Mouse (Mus musculus) spleen, postnatal 10 days (tissue): ENCODE data around the gene Fgd5.

Experiments
- DNase-seq, 2 experiments: peaks; one replicate each; pipeline ENCODE4 v3.0.0; 2021 to 2022; ENCODE audit warnings: low spot score in 2 of 2

Fgd5 gene

DNA sequence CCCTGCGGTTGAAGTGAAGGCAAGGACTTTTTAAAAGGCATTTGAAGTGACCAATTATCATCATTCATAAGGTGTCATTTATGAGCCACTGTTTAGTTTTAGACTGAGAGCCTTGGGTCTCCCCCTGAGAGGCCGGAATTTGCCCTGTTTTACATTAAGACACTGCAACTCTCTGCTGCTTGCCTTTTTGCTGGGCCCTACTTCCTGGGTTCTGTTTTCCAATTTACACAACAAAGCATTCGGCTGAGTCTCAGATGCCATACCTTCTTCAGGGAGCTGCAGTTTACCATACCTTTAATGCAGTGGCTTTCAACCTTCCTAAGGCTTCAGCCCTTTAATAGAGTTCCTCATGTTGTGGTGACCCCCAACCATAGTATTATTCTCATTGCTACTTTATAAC, 26.1 kb downstream of the Fgd5 start:
- DNase-seq, result no peak

DNA sequence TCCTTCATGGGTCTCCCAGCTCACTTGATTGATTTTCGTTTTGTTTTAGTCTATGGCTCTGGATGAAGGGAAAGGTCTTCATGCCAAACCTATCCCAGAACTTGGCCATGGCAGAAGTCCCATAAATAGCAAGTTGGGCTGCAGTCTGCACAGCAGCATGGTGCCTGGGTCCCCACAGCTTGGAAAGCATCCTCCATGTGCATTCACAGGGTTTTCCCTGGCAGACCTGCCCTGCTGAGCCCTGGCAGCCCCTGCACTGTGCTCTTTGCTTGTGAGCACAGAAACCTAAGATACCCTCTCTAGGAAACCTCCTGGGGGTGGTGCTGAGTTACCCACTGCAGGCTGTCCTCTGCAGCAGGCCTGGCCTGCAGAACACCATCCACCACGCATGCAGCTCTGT, 32.2 kb downstream of the Fgd5 start:
- no peak for DNase-seq

DNA sequence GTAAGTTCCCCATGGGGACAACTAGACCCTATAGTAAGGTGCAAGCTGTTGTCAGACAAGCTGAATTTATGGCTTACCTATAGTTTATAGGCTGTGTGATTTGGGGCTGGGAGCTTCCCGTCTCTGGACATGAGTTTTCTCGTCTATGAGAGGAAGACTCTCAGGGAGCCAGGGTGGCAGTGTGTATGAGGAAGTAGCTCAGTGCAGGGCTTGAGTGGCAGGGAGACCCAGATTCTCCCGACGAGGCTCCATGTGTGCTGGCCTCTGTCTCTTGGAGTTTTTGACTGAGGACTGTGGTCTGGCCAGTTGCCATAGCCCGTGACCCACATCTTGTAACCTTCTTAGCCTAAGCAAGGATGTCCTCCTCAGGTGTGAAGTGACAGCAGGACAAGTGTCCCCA, 33.7 kb downstream of the Fgd5 start:
- DNase-seq, result no peak

DNA sequence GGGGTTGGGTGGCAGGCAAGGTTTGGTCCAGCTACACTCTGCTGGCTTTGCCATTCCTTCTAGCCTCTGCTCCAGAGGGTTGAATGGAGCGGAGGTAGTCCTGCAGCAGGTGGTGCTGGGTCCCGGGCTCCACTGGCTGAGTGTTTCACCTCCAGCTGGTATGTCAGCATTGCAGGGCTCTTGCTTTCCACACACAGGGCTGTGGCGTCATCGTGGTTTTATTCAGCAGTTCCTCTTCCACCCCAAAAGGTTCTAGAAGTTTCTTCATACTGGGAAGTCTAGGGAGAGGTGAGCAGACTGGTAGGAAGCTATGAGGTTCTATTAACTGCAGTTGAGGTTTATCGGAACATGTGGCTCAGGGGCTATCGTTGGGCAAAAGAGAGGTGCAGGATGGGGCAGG, 34.4 kb downstream of the Fgd5 start:
- DNase-seq, result no peak

DNA sequence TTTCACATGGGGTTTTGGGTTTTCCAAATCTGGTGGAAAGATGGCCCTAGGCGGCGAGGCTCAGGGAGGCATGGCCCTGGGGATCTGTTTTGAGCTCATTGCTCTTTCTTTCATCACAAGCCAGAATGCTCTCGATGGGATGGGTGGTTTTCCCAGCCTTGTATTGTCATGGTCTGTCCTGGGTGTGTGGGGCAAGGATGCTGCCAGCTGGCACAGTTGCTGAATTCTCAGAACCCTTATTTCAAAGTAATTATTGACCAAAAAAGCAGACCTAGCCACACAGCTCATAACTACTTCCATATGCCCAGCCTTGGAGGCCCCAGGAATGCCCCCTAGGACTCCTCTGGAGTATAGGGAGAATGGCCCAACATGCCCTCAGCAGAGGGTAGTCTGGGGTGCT, 34.9 kb downstream of the Fgd5 start:
- DNase-seq, result no peak

DNA sequence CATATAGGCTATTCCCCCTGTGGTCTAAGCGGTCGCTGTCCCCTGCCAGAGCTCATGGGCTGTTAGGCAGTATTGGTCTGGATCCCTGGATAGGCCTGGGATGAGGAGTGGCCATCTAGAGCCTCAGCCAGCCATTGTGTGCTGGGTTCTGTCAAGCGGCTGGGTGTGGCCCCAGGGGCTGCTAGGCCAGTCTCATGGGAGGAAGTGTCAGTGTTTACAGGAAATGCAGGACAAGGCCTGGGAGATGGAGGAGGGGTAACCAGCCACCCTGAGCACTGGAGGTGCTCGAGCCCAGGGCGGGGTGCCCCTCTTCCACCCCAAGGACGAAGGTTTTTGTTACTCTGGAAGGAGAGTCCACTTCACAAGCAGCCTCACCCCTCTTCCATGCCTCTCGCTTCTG, 36.3 kb downstream of the Fgd5 start:
- DNase-seq, result no peak

DNA sequence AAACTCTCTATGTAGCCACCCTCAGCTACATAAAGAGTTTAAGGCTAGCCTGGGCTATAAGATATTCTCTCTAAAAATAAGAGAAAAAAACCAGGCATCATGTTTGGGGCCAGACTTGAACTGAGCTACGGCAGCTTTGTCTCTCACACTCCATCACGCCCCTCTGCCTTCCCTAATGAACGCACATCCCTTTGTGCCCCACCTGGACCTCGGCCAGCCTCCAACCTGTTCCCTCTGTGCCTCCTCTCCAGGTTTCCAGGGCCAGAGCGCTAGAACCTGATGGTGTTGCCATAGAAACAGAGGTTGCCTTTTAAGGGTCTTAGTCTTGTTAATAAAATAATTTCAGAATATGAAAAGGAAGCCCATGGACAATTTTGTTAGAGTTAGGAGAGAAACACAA, 37.2 kb downstream of the Fgd5 start:
- DNase-seq, result no peak

DNA sequence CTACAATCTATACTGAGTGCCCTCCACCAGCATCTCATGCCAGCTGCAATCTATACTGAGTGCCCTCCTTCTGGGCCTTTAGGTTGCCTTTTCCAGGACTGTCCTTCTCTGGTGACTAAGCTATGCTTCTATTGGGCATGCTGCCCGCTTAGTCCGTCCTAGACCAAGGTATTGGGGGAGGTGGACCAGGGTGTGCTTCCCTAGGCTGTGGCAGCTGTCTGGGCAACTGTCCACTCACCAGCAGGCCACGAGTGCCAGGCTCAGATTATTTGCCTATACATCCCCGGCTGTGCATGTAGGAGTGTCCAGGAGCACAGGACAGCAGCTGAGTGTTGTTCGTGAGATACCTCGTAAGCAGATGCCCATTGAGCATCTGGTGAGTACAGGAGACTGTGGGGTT, 38.1 kb downstream of the Fgd5 start:
- DNase-seq, result no peak

DNA sequence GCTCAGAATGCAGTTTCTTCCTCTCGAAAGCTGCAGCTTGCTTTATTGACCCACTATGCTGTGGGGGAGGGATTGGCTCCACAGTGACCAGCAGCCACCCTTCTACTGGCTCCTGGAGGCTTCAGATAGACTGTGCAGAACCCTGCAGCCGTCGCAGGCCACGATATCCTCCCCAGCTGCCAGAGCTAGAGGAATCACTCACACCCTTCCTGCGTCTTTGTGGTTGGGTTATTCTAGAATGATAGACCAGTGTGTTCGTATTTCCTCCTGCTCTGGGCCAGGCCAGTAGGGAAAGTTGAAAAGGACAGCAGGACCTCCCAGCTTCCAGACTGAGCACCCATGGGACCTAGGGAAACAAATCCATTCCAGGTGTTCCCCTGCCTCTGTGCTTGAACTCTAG, 39.7 kb downstream of the Fgd5 start:
- no peak for DNase-seq

DNA sequence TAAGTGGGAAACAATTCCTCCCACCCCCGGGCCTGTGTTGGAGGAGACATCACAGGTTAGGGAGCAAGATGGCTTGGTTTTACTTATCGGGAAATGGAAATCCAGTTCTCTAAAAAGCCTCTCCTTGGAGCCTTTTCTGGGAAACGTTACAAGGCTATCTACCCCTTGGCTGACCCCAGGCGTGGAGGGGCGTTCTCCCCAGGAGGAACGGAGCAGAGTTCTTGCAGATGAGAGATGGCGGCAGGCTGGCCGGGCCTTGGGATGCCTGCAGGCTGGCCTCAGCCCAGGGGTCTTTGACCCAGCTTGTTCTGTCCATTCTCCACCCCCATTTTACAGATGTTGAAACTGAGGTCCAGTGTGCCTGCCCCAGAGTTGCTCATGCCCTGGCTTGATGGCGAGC, 42.4 kb downstream of the Fgd5 start:
- no peak for DNase-seq

DNA sequence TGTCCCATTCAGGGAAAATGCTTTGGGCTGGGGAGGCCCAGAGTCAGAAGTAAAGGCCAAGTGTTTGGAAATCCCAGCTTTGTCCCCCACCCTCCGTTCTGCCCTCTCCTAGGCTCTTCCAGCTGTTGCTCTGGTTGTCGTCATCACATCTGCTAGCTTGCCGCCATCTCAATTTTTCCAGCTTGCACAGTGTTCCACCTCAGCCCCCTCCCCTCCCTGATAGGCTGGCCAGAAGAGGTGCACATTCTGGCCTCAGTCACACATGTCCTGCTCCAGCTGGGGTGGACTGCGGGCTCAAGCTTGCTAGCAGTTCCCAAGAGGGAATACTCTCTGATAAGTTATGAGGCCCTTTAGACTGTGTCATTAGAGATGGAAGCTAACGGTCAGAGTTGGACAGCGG, 42.8 kb downstream of the Fgd5 start:
- no peak for DNase-seq

DNA sequence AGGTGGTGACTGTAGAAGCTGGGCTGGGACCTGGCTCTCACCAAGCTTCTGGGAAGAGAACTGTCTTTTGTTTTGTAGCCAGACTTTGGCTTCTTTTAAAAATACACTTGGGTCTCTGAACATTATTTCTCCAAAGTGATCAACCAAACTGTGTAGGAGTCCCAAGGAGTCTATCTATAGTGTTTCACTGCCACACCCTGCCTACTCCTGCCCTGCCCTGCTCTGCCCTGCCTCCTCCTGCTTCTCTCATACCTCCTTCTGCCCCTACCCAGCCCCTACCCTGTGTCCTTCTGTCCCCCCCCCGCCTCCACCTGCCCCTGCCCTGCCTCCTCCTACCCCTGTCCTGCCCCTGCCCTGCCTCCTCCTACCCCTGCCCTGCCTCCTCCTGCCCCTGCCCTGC, 46.6 kb downstream of the Fgd5 start:
- no peak for DNase-seq

DNA sequence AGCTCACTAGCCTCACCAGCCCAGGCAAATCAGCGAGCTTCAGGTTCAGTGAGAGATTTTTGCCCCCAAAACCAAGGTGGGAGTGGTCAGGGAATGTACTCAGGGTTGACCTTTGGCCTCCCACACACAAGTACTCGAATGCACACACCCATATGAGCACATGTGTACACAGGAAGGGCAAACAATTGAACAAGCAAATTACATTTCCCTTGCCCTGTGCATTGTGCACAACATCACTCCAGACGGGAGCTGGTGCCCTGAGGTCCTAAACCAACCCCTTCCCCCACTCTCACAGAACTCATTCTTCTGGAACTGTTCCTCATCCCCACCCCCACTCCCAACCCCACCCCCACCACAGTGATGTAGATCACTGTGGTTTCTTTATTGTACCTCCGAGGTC, 48.7 kb downstream of the Fgd5 start:
- no peak for DNase-seq

DNA sequence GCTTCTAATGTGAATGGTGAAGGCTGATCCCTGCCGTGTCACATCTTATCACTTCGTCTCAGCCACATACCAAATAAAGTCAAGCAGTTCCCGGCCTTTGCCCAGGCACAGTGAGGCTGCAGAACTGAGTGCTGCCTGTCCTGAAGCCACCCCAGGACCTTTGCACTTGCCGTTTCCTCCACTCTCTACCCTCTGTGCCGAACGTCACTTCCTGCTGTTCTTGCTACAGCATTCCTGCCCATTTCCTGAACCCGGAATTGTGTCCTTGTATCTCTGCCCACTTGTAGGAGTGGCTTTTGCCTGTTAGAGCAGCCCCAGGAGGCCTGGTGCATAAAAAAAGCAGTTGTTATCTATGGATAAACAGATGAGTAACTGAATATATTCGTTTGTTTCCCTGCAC, 52.0 kb downstream of the Fgd5 start:
- DNase-seq, result no peak

DNA sequence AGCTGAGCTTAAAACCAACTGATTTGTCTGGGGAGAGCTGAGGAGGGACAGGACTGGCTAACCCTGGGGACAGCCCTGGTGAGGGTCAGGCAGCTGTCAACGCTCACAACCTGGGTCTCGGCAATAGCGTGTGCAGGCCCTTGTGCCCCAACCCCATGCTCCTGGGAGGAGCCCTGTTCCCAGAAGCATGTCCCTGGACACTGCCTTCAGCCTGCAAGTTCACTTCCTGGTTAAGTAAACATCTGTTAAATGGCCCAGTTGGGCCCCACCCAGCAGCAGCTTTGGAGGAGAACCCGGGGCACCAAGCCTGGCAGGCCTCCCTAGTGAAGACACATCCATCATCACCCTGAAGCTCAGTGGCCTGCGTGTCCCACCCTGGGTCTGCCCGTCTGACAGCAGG, 56.0 kb downstream of the Fgd5 start:
- no peak for DNase-seq

DNA sequence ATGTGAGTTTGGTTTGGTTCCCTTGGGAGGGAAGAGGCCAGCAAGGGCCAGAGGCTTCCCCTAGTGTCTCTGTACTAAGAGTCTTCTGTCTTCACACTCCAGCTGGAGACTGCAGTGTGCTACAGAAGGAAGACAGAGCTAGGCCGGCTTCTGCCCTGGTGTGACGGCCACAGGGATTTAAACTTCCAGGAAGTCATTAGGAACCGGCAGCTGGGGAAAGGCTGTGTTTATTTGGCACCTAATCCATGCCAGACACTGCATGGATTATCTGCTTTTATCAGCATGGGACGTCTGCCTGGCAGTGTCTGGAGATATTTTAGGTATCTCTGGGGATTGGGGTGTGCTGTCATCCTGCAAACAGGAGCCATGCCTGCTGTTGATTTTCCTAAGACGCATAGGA, 57.7 kb downstream of the Fgd5 start:
- DNase-seq, result no peak

DNA sequence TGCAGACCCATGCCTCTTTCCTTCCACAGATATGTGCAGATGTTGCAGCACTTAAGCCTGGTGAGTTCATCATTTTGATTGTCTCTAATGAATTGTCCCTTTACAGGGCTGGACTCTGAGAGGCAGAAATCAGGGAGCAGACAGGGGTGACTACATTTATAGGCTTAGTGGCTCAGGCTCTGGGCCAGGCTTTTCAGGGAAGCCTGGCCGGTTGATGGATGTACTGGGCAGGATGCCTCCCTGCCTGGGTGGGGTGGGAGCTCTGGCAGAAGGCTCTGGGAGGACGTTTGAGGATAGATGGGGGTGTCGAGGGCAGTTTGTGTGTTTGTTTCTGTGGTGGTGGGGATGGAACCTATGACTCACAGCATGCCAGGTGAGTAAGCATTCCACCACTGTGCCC, 59.5 kb downstream of the Fgd5 start:
- DNase-seq, result no peak

DNA sequence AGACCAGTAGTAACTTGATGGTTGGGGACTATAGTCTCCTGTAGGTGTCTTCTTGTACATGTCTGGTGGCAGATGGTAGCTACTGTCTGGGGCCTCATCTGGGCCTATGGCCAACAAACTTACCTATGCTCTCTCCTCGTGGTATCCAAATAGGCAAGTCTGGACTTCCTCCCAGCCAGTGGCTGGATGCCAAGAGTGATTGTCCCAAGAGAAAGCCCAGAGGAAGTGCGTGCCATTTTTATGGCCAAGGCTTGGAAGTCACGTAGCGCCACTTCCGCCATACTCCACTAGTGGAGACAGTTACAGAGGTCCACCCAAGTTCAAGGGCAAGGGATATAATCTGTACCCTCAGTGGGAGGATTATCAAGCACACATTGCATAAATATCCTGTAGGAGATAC, 62.6 kb downstream of the Fgd5 start:
- no peak for DNase-seq

DNA sequence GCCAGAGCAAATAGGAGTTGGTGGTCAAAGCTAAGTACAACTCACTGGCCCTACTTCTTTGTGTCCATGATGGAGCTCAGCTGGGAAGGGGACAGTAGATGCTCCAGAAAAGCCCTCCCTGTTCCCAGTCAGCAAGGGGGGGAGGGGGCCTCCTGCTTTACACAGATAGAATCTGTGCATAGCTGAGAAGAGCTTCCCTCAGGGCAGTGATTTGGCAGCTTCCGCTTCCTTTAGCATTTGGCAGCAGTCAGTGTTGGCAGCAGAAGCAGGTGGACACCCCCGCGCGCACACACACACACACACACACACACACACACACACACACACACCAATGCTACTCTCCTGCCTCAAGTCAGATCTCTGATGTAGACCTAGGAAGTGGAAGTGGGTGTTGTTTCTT, 63.4 kb downstream of the Fgd5 start:
- no peak for DNase-seq

DNA sequence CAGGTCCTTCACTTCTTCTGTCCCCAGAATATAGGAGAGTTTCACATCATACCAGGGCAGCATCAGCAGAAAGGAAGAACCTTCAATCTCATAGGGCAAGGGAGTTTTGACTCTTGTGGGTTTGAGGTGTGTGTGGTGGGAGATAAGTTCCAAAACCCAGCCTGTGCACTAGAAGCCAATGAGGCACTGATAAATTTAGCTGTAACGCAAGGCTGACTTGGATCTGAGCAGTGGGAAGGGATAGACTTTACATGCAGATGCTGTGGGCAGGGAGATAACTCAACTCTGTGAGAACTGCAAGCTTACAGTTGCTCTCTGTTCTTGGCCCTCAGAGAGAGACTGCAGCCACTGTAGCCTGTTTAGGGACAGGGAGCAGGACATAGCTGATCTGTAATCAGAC, 64.2 kb downstream of the Fgd5 start:
- no peak for DNase-seq

DNA sequence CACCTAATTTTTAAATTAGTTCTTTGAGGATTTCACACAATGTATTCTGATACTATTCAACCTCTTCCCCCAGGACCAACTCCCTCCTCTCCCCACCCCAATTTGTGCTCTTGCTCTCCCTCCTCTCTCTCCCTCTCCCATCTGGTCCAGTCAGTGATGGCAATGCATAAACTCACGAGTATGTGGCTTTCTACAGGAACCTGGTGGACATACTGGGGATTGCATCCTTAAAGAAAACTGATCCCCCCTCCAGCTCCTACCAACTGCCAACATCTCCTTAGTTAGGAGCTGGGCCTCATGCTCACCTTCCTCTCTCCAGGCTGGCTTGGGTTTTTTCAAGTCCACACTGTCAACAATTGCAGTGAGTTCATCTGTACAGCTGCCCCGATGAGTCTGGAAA, 79.1 kb downstream of the Fgd5 start:
- DNase-seq, result no peak

DNA sequence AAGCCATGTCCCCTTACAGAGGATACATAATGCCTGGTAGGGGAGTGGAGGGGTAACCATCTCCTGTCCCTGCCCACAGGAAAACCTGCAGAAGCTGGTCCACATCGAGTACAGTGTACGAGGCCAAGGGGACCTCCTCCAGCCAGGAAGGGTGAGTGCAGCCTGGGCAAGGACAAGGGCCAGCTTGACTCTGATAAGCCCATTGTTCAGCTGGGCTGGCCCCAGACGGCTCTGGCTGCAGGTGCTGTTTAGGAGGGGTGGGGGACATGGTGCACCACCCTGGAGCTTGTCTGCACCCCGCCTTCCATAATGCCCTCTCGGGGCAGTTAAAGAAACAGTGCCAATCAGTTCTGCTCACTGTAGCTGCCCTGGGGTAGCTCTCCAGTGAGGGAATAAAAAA, 83.0 kb downstream of the Fgd5 start:
- DNase-seq, result no peak

DNA sequence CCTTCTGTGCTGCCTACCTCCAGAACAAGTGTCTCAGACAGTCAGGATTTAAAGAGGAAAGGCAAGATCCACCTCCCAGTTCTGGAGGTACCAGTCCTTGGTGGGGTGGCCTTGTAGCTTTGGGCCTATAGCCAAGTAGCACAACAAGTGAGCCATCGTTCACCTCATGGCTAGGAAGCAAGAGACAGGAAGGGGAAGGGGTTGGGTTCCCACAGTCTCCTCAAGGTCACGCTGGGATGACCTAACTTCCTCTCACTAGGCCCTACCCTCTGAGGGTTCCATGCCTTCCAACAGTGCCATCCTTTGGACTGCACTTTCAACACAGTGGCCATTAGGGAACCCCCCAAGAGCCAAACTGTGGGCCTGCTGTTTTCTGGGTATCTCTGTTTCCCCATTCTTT, 84.8 kb downstream of the Fgd5 start:
- no peak for DNase-seq

DNA sequence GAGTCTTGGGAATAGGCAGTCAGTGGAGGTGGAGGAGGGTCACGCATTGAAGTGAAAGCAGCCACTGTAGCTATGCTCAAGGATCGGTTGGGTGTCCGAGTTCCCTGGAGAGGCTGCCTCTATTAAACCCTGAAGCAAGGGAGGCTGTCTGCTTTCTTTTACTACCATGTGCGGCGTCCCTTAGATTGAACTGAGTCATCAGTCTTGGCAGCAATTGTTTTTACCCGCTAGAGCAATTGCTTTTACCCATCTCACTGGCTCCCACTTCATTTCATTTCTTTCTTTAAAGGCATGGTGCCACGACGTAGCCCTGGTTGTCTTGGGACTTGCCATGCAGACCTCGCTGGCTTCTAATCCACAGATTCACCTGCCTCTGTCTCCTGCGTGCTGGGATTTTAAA, 85.4 kb downstream of the Fgd5 start:
- no peak for DNase-seq
